Mouse (Mus musculus) heart, embryonic 13.5 days (tissue): ENCODE results near the gene Sez6l. TPM values are rescaled to one million over a fixed set of nuclear protein-coding genes. Genes with fewer than 3 reads are reported as not detected.

Experiments used
- ATAC-seq: fragments of 200-750 bp; cut with Nextera tagmentation; 2 replicates; pipeline ENCODE4 v1.8.0; 2017; ENCODE audit warnings: moderate TSS enrichment; ENCODE audit not compliant: insufficient number of reproducible peaks, low FRiP score, low TSS enrichment; ENCODE audit errors: extremely low read depth
- H3K27ac ChIP-seq: fragments of 300-500 bp; sonication (generic); replicated peaks from 2 replicates; pipeline ENCODE4 v1.5.1; 2015; ENCODE audit warnings: moderate library complexity, mild to moderate bottlenecking, inconsistent platforms
- H3K27me3 ChIP-seq: fragments of 300-500 bp; sonication (generic); replicated peaks from 2 replicates; pipeline ENCODE4 v1.6.1; 2015; ENCODE audit warnings: mild to moderate bottlenecking, inconsistent platforms
- H3K36me3 ChIP-seq: fragments of 300-500 bp; sonication (generic); 2 replicates; pipeline ENCODE4 v1.6.1; 2015; ENCODE audit warnings: mild to moderate bottlenecking, inconsistent platforms
- H3K4me1 ChIP-seq: fragments of 300-500 bp; sonication (generic); 2 replicates; pipeline ENCODE4 v1.6.1; 2015; ENCODE audit warnings: inconsistent platforms
- H3K4me2 ChIP-seq: fragments of 300-500 bp; sonication (generic); 2 replicates; pipeline ENCODE4 v1.6.1; 2015; ENCODE audit warnings: inconsistent platforms, mild to moderate bottlenecking, moderate library complexity
- H3K4me3 ChIP-seq: fragments of 300-500 bp; sonication (generic); 2 replicates; pipeline ENCODE4 v1.5.1; 2015; ENCODE audit warnings: moderate library complexity, mild to moderate bottlenecking, inconsistent platforms
- H3K9ac ChIP-seq: fragments of 300-500 bp; sonication (generic); 2 replicates; pipeline ENCODE4 v1.6.1; 2015; ENCODE audit warnings: inconsistent platforms, mild to moderate bottlenecking, moderate library complexity
- H3K9me3 ChIP-seq: fragments of 300-500 bp; sonication (generic); 2 replicates; pipeline ENCODE4 v1.6.1; 2016; ENCODE audit warnings: inconsistent platforms
- WGBS: fragments of 180-500 bp; shearing (Covaris S2); methylation state at CpG from one replicate; pipeline ENCODE4 v1.1.7; 2015; ENCODE audit warnings: mixed read lengths; 5-methylcytosine and 5-hydroxymethylcytosine counted together
- polyA plus RNA-seq: library from polyadenylated mRNA; unstranded; fragments of >200 nt; fragmentation: Nextera tagmentation; extraction: Ambion mirVana; gene quantifications from 2 replicates; pipeline ENCODE4 v1.2.1, GENCODE M21; 2015

Sez6l gene
- polyA plus RNA-seq, 1 experiment from 2014 or later: 0.33 TPM

DNA sequence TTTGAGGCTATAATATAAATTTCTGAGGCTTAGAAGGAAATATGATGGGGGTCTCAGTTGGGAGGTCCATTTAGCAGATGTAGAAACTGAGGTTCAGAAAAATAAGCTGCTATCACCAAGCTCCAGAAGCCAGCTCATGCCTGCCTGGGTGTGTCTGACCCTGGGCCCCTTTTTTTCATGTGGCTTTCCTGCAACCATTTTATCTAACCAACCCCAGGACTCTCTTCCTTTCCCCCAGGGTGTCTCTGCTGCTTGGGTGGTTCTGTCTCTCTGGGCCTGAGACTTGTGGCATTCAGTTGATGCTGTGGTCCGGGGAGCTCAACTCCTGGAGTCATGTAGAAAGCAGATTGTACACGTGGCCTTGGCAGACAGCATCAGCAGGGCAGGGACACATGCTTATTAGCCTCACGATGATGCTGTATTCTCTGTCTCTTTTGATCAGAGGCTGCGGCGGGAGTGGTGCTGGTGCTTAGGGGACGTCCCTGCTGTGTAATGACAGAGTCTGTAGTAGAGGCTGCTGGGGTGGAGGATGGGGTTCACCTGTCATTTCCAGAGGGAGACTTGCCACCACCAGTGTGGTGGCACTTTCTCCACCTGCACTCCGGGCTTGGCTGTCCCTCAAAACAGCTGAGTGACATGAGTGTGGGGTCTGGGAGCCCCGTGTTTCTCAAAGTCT, 88.7 kb downstream of the Sez6l start:
- no peak overlapping the region for H3K4me3 ChIP-seq
- ATAC-seq: no peak
- WGBS: 67% methylated on average over 8 of the region's 8 CpGs
- H3K4me2 ChIP-seq: no peak overlapping the region
- no peaks in the 10 kb centered on the region for H3K36me3 ChIP-seq
- H3K9me3 ChIP-seq: no peaks in the 10 kb centered on the region
- H3K27me3 ChIP-seq: peaks cover 65% of the 10 kb centered on the region
- H3K4me1 ChIP-seq: peaks cover 10% of the 10 kb centered on the region; the same call in 1 of the 2 replicates
- no peak overlapping the region for H3K27ac ChIP-seq
- no peak overlapping the region for H3K9ac ChIP-seq

DNA sequence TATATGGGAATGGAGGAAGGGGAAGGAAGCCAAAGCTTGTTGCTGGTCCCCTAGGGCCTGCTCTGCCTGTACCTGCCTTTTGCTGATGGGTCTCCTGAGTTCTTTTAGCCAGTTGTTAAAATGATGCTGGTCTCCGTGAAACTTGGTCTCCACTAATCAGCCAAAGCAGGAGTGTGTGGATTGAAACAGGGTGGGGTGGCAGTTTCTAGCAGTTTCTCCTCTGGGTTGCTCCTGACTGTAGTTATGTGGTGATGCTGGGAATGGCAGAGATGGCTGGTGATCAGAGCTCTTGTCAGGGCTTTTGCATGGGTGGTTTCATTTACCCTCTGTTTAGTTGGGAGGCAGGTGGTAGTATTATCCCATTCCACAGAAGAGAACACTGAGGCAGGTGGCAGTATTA, 89.5 kb downstream of the Sez6l start:
- no peaks in the 10 kb centered on the region for H3K9me3 ChIP-seq
- no peak overlapping the region for H3K9ac ChIP-seq
- no peaks in the 10 kb centered on the region for H3K36me3 ChIP-seq
- peaks cover 10% of the 10 kb centered on the region; the same call in 1 of the 2 replicates for H3K4me1 ChIP-seq
- no peak overlapping the region for H3K4me2 ChIP-seq
- H3K27ac ChIP-seq: no peak overlapping the region
- no peak for ATAC-seq
- no peak overlapping the region for H3K4me3 ChIP-seq
- peaks cover 70% of the 10 kb centered on the region for H3K27me3 ChIP-seq
- WGBS: 75% methylated on average over 1 of the region's 1 CpGs

DNA sequence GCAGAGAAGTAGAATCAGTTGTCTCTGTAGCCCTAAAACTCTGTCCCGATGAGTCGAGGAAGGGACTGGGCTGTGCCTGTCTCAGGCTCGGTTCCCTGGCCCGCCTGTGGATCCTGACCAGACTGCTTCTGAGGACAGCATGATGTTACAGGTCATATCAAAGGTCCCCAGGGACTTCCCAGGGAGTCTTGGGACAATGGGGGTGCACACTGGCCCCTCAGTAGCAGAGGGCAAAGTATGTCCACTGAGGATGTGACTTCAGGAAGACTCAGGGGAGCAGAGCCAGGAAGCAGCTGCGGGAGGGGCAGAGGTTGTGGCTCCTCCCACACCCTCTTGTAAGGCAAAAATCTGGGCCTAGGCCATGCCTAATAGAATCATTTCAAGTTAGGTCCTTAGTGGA, 90.6 kb downstream of the Sez6l start:
- Histone ChIP-seq H3K36me3 (no peaks in the 10 kb centered on the region), H3K4me2 (no peak overlapping the region), H3K9ac (no peak overlapping the region), H3K9me3 (no peaks in the 10 kb centered on the region), H3K4me1 (peaks cover 15% of the 10 kb centered on the region; the same call in 1 of the 2 replicates), H3K4me3 (no peak overlapping the region), H3K27ac (no peak overlapping the region), H3K27me3 (peaks cover 76% of the 10 kb centered on the region)
- ATAC-seq: no peak
- WGBS: 56% methylated on average over 5 of the region's 5 CpGs

DNA sequence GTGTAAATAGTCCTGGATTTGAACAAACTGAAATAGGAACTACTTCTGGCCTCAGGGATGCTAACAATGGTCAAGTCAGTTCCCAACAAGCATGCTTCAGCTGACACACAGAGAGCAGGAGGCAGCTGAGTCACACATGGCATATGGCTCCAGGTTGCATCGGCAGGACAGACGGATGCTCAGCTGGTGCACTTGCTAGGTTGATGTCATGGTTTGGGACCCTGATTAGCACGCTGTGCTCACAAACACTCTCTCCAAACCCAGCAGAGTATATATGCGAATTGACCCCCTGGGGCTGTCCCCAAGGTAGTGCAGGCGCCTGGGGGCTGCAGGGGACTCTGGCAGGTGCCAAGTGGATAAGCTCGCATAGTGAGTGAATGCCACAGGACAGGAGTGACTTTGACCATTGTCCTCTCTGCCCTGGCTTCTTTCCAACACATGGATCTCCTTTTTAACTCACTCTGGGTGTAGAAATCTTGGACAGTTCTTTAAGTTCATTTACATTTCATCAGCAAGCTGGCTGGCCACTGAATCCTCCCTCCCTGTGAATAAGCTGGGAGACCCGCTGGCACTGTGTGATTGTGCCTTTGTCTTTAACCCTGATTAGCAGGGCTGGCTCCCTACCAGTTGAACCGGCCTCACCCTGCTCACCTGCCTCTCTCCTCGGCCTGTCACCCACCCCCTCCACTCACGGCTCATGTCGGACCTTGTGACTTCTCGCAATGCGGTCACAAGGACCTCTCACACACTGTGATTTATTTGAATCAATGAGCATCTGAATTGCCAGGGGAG, 91.9 kb downstream of the Sez6l start:
- no peak overlapping the region for H3K4me3 ChIP-seq
- no peak overlapping the region for H3K4me2 ChIP-seq
- WGBS: 34% methylated on average over 13 of the region's 13 CpGs
- no peak for ATAC-seq
- H3K9ac ChIP-seq: no peak overlapping the region
- H3K9me3 ChIP-seq: no peaks in the 10 kb centered on the region
- no peaks in the 10 kb centered on the region for H3K36me3 ChIP-seq
- H3K27ac ChIP-seq: no peak overlapping the region
- H3K4me1 ChIP-seq: peaks cover 15% of the 10 kb centered on the region; the same call in 1 of the 2 replicates
- peaks cover 89% of the 10 kb centered on the region for H3K27me3 ChIP-seq

DNA sequence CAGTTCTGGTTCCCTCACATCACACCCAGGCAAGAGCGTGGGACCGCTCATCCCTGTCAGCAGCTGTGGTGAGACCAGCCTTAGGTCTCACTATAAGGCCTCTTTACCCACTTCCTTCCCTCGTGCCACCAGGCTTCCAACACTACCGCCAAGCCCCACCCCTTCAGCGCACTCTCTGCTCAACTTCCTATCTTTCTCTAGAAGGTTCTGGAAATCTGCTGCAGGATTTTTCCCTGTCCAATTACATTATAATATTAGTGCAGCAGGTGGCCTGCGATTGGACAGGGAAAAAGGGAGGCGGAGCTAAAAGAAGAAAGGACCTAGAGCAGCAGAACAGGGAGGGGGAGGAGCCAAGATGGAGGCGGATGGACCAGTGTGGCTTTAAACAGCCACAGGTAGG, 94.0 kb downstream of the Sez6l start:
- H3K36me3 ChIP-seq: no peaks in the 10 kb centered on the region
- peaks cover 93% of the 10 kb centered on the region for H3K27me3 ChIP-seq
- no peak overlapping the region for H3K9ac ChIP-seq
- H3K27ac ChIP-seq: no peak overlapping the region
- H3K4me1 ChIP-seq: peaks cover 25% of the 10 kb centered on the region
- H3K9me3 ChIP-seq: no peaks in the 10 kb centered on the region
- no peak for ATAC-seq
- no peak overlapping the region for H3K4me2 ChIP-seq
- H3K4me3 ChIP-seq: no peak overlapping the region
- 82% methylated on average over 8 of the region's 8 CpGs for WGBS

DNA sequence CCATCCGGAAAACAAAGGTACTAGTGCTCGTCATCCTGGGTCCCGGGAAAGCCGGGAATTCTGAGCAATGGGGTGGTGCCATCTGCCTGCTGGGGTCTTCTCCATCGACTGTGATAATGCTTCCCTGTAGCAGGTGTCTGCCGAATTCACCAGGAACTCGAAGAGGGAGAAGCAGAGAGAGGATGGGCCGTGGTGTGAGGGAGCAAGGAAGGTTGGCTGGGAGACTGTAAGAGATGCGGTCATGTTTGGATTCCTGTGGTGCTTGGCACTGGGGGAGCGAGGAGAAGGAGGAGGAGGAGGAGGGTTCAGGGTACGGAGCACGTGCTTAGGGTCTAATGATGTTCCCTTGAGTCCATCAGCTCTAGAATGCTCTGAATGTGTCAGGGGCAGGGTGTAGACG, 94.4 kb downstream of the Sez6l start:
- Histone ChIP-seq H3K4me3 (no peak overlapping the region), H3K4me2 (no peak overlapping the region), H3K27me3 (peaks cover 95% of the 10 kb centered on the region), H3K4me1 (peaks cover 26% of the 10 kb centered on the region), H3K36me3 (no peaks in the 10 kb centered on the region), H3K27ac (no peak overlapping the region), H3K9me3 (no peaks in the 10 kb centered on the region), H3K9ac (no peak overlapping the region)
- WGBS: 61% methylated on average over 13 of the region's 13 CpGs
- ATAC-seq: no peak

DNA sequence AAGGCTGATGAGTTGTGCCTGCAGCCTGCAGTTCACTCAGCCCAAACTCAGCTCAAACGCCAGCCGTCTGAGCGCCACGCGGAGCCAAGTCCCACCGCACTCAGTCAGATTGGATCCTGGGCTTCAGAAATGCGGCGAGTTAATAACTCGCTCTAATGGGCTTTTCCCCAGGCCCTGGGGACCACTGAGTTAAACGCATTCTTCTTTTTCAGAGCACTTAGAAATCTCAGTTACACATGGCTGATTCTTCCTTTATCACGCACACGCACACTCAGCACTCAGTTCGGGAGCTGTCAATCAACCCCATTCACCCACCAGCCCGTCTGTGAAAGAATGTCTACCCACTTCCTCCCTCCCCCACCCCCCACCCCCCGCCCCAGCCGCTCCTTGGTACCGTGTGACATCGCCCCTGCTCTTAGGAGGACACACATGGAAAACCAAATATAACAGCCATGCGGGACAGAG, 95.0 kb downstream of the Sez6l start:
- 30% methylated on average over 19 of the region's 19 CpGs for WGBS
- no peak overlapping the region for H3K9ac ChIP-seq
- ATAC-seq: no peak
- H3K36me3 ChIP-seq: no peaks in the 10 kb centered on the region
- no peaks in the 10 kb centered on the region for H3K9me3 ChIP-seq
- no peak overlapping the region for H3K4me3 ChIP-seq
- peaks cover 96% of the 10 kb centered on the region for H3K27me3 ChIP-seq
- no peak overlapping the region for H3K4me2 ChIP-seq
- H3K27ac ChIP-seq: no peak overlapping the region
- H3K4me1 ChIP-seq: peaks cover 26% of the 10 kb centered on the region

DNA sequence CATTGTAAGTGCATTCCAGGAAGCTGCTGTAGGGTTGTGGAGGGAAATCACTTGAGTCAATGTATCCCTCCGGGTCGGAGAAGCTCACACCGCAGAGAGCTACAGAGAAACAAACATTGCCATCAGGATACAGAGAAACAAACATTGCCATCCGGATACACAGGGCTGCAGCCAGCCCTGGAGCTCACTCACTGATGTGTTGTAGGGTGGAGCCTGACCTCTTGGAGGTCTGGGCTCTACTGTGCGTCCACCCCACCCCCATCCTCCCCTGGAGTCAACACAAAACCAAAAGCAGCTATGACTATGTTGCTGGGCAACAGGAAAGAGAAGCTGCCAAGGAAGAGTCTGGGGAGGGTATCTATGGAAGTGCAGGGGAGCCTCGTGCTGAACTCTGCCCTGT, 103.5 kb downstream of the Sez6l start:
- Histone ChIP-seq H3K4me3 (no peak overlapping the region), H3K36me3 (no peaks in the 10 kb centered on the region), H3K27me3 (peaks cover 75% of the 10 kb centered on the region), H3K4me1 (peaks cover 5% of the 10 kb centered on the region), H3K27ac (no peak overlapping the region), H3K9me3 (no peaks in the 10 kb centered on the region), H3K9ac (no peak overlapping the region), H3K4me2 (no peak overlapping the region)
- WGBS: 35% methylated on average over 6 of the region's 6 CpGs
- no peak for ATAC-seq

DNA sequence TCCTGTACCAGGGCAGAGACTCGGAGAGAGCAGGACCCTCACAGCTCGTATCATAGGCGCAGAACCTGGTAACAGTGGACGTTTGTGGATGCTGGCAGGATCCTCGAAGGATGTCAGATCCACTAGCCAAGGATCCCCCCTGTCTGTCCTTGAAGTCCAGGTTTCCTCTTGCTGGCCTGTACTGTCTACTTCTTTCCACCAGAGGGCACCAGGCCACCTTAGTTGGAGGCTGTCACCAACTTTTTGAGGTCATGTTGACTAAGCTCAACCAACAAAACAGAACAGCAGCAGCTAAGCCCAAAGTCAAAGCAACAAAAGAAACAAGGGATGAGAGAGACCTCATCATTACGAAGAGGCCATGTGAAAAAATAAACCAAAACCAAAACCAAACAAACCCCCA, 106.8 kb downstream of the Sez6l start:
- WGBS: 61% methylated on average over 6 of the region's 6 CpGs
- H3K27me3 ChIP-seq: peaks cover 75% of the 10 kb centered on the region

DNA sequence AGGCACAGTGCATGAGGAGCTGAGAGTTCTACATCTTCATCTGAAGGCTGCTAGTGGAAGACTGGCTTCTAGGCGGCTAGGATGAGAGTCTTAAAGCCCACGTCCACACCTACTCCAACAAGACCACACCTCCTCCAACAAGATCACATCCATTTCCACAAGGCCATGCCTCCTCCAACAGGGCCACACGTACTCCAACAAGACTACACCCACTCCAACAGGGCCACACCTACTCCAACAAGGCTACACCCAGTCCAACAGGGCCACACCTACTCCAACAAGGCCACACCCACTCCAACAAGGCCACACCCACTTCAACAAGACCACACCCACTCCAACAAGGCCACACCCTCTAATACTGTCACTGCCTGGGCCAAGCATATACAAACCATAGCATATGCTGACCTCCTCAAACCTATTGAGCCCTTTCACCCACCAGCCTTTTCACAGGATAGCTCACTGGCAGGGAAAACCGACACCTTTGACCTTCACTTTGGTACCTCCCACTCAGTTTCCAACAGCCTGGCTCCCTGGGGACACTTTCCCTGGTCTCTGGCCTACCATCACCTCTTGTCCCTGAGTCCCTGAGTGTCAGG, 107.9 kb downstream of the Sez6l start:
- Histone ChIP-seq H3K9me3 (no peaks in the 10 kb centered on the region), H3K4me2 (no peak overlapping the region), H3K27ac (no peak overlapping the region), H3K36me3 (no peaks in the 10 kb centered on the region), H3K27me3 (peaks cover 73% of the 10 kb centered on the region), H3K9ac (no peak overlapping the region), H3K4me3 (no peak overlapping the region), H3K4me1 (no peaks in the 10 kb centered on the region)
- WGBS: 65% methylated on average over 4 of the region's 4 CpGs
- no peak for ATAC-seq

More for the DNA sequence above, 106.8 kb downstream of the Sez6l start:
- no peak overlapping the region for H3K9ac ChIP-seq
- H3K4me1 ChIP-seq: no peaks in the 10 kb centered on the region
- no peaks in the 10 kb centered on the region for H3K9me3 ChIP-seq
- H3K27ac ChIP-seq: no peak overlapping the region
- no peak overlapping the region for H3K4me2 ChIP-seq
- H3K4me3 ChIP-seq: no peak overlapping the region
- ATAC-seq: no peak
- no peaks in the 10 kb centered on the region for H3K36me3 ChIP-seq

DNA sequence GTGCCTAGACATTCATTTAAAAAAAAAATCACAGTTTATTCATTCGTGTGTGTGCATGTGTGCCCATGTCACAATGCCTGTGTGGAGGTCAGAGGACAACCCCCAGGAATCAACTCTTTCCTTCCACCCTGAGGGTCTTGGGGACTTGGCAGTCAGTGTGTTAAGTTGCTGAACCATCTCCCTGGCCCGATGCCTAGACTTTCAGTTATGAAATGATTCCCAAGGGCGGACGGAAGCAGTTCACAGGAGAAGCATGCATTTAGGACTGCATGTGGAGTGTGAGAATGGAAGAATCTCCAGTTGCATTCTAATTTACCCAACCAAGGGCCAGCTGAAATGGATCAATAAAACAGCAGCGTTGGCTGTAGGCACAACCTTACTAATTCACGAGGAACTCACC, 110.7 kb downstream of the Sez6l start:
- Histone ChIP-seq H3K9me3 (no peaks in the 10 kb centered on the region), H3K36me3 (no peaks in the 10 kb centered on the region), H3K27ac (no peak overlapping the region), H3K4me3 (no peak overlapping the region), H3K4me1 (no peaks in the 10 kb centered on the region), H3K27me3 (peaks cover 66% of the 10 kb centered on the region), H3K9ac (no peak overlapping the region), H3K4me2 (no peak overlapping the region)
- ATAC-seq: no peak
- WGBS: 62% methylated on average over 6 of the region's 6 CpGs
